Mouse (Mus musculus): Measurements from ENCODE around the gene Slc31a2.
"Not testable (repeated sequence)": the region's sequence is repeated elsewhere in the genome, so short reads cannot be mapped to it uniquely, and the experiment has no call there.

Slc31a2 gene

DNA sequence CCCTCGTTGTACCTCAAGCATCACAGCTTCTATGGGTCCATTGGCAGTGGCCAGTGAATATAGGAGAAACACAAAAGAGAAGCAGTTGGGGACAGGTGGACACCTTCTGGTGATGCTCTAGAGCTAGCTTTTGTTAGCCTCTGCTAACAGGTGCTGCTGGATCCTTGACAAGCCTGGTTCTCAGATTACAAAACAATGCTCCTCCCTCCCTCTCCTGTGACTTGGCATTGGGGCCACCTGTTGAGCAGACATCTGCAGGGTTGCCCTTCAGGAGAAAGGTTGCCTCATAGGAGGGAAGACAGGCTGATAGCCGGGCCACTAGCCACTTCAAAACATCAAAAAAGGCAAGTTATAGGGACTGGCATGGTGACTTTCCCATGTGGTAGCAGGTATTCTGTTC lies at the start of gene Slc31a2:
TSS of gene Slc31a2 (plus strand) at position 287 of the 400 bp plus-strand sequence.
- no peak for DNase-seq (ENCODE audit: low read depth, low spot score)

- DNase-seq (ENCODE audit: low read depth, low spot score) = no peak
Measured at GRCm38 (mm10) chr4:62213490-62213889, 48.9 kb upstream of the Slc31a2 start.

DNA sequence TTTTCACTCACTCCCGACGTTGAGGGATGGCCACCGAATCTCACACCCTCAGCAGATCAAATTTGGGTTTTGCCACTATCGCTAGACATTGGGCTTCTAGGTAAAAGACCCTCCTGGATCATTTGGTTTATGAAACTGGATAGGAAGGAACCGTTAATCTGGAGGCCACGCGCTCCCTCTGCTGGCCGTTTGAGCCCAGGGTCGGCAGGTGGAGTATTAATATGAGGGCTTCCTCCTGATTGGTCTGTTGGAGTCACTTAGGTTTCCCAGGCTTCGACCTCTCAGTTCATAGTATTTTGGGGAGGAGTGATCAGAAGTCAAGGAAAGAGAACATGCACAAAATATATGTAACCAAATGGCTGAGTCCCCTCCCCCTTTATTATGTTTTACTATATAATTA lies 34.0 kb upstream of the Slc31a2 start:
- DNase-seq (ENCODE audit: low read depth, low spot score) = no peak

DNA sequence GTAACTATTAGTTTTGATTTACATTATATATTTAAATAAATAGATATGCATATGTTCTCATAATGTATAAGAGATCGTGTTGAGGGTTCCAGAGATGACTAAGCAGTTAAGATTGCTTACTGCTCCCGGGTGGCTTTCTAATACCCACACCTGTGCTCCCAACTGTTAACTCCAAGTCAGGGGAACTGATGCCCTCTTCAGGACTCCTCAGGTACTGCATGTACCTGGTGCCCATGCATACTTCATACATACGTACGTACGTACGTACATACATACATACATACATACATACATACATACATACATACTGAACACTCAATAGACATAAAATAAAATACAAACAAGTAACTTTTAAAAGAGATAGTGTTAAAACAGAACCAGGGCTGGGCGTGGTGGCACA lies 32.9 kb upstream of the Slc31a2 start:
- DNase-seq (ENCODE audit: low read depth, low spot score) = no peak

DNA sequence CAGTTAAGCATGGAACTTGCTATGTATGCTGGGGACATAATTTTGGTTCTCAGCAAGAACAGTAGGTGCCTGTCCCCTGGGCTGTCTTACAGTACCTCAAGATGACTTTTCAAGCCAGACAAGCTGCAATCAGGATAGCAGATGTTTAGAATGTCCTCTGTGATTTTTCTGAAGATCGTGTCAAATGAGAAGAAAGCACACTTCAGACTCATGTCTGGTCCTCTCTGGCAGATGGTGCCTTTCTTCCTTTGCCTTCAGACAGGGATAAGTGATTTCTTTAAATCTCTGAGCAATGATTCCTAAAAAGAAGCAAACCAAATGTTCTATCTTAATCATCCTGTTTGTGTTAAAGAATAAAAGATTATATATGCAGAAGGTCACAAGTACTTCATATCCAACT lies 32.2 kb upstream of the Slc31a2 start:
- DNase-seq (ENCODE audit: low read depth, low spot score) = no peak

- no peak for DNase-seq (ENCODE audit: low read depth, low spot score)
Measured at GRCm38 (mm10) chr4:62230769-62231168, 31.6 kb upstream of the Slc31a2 start, which contains the start of gene Zfp37. TSS of gene Zfp37 (minus strand) at chr4:62231047.

DNA sequence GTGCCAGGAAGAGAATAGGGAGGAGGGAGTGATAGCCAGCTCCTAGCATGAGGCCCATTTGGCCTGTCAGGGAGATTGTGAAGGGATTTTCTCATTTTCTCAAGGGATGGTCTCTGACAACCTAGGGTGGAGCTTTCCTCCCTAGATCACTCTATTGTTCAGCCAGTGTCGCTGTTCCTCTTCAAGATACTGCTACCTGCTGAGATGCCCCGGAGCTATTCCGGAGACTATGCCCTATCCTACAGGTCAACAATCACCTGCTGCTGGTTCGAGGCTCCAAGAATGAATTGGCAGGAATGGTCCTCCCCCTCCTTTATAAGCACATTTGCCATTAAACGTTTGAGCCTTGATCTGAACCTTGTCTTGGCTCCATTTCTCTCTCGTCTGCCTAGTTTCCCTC lies 21.8 kb upstream of the Slc31a2 start:
- DNase-seq (ENCODE audit: low read depth, low spot score) = no peak

DNA sequence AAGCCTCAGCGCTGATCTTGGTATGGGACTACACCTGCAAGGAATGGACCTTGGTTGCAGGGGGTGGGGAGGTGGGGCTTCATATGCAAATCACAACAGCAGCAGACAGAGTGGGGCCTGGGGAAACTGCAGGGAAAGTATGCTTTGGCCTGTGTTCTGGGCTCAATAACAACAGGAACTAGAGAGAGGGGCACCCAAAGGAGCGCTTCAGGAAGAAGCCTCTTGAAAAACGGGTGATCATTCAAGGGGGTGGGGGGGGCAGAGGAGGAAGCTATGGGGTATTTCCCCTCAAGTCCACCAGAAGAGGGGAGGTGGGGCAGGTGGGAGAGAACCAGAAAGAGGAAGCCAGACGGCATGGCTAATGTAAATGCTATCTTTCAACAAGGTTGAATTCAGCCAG lies 14.0 kb upstream of the Slc31a2 start:
- DNase-seq (ENCODE audit: low read depth, low spot score) = no peak

DNA sequence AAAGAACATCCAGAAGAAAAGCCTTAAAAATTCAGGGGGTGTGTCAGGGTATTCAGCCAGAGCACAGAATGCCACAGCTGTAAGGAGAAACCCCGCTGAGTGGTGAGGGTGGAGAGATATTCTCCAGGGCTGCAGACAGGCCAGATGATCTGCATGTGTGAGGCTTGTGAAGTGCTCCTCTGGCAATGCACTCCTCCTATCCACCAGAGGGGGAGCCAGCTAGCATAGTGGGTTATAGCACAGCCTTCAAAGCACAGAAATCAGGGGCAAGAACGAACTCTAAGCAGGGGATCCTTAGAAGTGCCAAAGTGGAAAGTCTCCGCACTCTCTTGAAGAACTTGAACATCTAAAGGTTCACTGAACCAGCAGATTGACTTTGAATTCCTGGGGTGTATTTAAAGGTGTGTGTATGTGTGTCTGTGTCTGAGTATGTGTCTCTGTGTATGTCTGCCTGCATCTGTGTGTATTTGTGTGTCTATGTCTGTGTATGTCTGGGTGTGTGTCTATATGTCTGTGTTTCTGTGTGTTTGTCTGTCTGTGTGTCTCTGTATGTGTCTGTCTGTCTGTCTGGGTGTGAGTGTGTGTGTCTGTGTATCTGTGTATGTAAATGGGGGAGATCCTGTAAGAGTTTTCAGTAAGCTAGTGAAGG lies 11.3 kb upstream of the Slc31a2 start:
- no peak for DNase-seq (ENCODE audit: low read depth, low spot score)

GRCm38 (mm10) chr4:62251776-62252175 lies 10.6 kb upstream of the Slc31a2 start:
- DNase-seq (ENCODE audit: low read depth, low spot score) = no peak

- no peak for DNase-seq (ENCODE audit: low read depth, low spot score)
Measured at GRCm38 (mm10) chr4:62254551-62254950, 7.8 kb upstream of the Slc31a2 start.

- peak; percentile 46 for DNase-seq (ENCODE audit: low read depth, low spot score)
Measured at GRCm38 (mm10) chr4:62256931-62257330, 5.4 kb upstream of the Slc31a2 start.

DNA sequence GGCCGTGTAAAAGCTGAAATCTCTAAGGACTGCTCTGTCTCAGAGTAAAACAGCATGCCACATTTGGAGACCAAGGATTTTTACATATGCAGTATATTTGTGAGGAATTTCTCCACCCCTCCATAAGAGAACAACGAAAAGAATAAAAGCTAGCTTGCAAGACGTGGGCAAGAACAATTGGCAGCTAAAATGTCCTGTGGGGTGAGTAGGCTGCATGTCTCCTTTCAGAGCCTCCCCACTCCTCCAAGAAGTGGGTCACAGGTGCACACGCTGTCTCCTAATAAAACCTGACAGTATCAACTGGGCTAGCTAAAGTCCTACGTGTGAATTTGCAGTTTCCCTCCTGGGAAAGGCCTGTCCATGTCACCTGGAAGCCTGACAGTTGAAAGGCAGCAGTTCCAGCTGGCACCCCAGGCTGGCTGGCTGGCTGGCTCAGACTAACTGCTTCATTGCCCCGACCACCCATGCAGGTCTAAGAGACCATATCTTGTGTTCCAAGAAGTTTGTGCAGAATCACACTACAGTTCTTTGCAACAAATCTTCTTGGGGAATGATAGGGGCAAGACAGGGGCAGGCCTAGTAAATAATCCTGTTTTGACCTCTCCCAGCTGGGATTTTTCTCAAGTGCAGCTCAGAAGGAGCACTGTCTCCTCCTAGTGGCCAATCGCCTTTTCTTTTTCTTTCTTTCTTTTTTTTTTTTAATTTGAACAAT lies 927 bp downstream of the Slc31a2 start:
- DNase-seq (ENCODE audit: low read depth, low spot score) = no peak

DNA sequence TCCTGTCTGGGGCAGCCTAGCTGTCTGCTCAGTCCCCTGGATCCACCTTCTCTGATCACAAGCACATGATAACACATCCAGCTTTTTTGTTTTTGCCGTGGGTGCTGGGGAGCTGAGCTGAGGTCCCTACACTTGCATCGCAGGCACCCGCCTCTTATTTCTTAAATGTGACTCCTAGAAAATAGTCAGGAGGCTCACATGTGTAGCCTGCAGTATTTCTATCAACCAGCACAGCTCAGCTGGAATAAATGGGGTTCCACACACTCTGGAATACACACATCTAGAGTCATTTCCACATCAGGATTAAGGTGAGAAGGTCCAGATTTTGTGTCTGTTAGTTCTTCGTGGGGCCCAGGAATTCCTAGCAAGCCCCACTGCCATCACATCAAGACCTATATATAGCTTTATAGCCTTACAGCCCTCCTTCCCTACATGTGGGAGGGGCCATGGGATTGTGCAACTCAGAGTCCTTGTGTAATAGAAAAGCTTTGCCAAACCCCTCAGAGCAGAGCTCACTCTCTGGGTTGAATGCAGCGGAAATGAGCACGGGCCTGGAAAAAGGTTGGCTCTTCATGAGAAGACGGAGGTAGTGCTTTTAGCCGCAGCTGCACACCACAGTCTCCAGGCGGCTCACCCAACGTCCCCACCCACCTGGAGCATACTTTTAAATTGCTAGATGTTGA lies 2.9 kb downstream of the Slc31a2 start:
- DNase-seq (ENCODE audit: low read depth, low spot score) = no peak

- DNase-seq (ENCODE audit: low read depth, low spot score) = not testable (repeated sequence)
Measured at GRCm38 (mm10) chr4:62266016-62266415, 3.7 kb downstream of the Slc31a2 start.

GRCm38 (mm10) chr4:62267101-62267500 lies 4.7 kb downstream of the Slc31a2 start:
- no peak for DNase-seq (ENCODE audit: low read depth, low spot score)

DNA sequence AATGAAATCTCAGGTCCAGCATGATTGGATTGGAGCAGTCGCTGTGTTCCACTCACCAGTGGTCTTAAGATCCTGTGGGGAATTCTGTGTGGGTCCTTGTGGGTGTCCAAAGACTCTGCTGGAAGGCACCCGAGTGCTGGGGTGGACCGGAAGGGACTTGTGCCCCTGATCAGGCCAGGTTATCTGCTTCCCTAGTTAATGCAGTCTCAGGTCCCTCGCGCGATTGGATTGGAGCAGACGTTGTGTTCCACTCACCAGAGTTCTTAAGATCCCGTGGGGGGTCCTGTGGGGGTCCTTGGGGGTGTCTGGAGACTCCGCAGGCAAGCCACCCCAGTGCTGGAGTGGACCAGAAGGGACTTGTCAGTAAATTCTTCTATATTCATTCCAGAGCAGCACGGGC lies 10.3 kb downstream of the Slc31a2 start:
- no peak for DNase-seq (ENCODE audit: low read depth, low spot score)

- no peak for DNase-seq (ENCODE audit: low read depth, low spot score)
Measured at GRCm38 (mm10) chr4:62273916-62274315, 11.6 kb downstream of the Slc31a2 start.

DNA sequence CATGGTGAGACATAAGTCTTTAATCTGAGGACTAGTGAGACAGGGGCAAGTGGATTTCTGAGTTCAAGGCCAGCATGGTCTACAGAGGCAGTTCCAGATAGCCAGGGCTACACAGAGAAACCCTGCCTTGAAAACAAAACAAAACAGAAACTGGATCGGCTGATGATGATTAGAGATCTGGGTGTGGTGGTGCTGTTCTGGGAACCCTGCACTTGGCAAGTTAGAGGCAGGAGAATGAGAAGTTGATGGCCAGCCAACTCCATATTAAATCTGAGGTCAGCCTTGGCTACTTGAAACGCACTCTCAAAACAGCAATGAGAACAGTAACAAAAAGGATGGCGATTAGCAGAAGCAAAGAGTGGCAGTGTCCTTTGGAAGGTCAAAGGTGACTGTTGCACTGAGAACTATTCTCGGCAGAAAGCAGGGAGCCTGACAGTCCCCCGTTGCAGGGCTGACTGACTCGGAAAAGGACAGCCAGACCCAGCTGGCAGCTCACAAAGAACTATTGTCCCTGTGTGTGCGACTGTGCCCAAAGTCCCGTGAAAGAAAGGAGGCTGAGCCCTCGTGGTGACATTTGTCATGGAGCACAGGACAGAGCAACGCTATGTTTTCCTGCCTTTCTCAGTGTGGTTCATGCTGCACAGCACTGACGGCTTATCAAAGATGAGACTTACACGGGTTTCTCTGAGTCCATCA lies 12.6 kb downstream of the Slc31a2 start:
- DNase-seq (ENCODE audit: low read depth, low spot score) = no peak

DNA sequence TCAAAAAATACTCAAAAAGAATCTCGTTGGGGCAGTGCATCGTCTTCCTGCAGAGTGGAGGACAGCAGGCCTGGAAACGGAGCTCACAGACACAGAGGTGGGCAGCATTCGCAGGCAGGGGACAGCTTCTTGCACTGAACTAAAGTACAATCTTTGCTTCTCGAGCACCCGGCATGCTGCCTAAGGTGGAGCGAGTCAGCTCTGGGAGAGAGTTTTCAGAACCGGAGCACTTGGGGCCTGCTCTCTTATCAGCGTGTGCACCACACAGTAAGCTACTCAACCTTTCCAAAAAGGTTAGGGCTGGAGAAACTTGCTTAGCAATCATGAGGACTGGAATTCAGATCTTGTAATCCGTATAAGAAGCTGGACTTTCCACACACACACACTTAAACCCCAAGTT lies 14.3 kb downstream of the Slc31a2 start:
- DNase-seq (ENCODE audit: low read depth, low spot score) = no peak

DNA sequence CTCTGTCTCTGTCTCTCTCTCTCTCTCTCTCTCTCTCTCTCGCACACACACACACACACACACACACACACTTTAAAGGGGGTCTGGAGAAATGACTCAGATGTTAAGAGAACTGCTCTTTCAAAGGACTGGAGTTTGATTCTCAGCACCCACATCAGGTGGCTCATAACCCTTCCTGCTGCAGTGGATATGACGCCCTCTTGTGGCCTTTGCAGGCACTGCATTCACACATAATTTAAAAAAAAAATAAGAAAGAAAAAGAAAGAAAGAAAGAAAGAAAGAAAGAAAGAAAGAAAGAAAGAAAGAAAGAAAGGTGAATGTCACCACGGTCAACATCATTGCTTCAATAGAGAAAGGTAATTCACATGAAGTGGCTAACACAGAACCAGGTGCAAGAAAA lies 14.9 kb downstream of the Slc31a2 start:
- no peak for DNase-seq (ENCODE audit: low read depth, low spot score)

GRCm38 (mm10) chr4:62278081-62278480 lies 15.7 kb downstream of the Slc31a2 start:
- no peak for DNase-seq (ENCODE audit: low read depth, low spot score)
